Mouse (Mus musculus): ENCODE results near the gene Zfhx2. TPM values are rescaled to one million over a fixed set of nuclear protein-coding genes. Genes with fewer than 3 reads are reported as not detected.
A peak's percentile ranks its signal among the peaks of the same experiment; 100 is the strongest.

Zfhx2 gene
- polyA plus RNA-seq, 1 experiment: 1.4 TPM

DNA sequence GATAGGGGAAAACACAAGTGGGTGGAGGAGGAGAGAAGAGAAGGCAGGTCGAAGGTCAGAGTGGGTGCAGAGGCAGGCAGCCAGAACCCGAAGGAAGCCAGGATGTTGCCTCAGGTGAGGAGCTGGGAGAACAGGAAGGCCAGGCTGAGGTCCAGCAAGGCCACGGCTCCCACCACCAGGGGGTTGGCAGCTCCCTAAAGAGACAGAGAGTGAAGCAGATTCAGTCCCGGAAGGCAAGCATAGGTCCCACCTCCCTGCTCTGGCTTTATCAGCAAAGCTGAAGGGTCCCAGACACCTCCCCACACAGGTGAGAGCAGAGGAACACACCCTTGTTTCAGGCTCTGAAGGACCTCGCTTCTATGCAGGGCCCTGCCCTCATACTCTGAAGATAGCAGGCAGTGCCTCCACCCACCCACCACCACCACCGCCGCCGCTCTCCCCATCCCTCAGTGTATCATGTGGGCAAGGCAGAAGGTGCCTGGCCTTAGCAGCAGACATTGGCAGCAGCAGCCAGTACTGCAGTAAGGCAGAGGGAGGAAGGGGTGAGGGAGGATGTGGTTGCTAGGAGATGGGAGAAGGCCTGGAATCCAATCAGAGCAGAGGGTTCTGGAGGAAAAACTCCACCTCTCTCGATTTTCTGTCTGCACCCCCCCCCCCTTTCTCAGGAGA, 16.2 kb upstream of the Zfhx2 start:
- 38% methylated on average over 9 of the region's 9 CpGs for WGBS
- no peak for DNase-seq (ENCODE audit: low read depth, low spot score)

DNA sequence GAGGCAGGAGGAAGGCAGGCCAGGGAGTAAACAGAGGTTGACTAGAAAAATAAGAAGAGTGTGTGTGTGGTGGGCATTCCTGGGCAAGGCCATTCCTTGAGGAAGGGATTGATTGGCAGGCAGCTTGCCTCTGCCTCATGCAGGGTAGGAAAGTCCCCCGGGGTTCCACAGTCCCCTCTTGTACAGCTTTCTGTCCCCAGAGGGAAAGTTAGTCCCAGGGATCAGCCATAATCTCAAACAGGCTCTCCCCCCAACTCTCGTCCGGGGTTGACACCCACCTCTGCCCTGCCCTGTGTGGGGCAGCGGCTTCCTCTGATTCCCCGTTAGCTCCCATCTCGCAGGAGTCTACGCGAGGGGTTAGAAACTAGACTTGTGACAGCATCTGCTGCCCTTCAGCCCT, 14.9 kb upstream of the Zfhx2 start:
- WGBS: 93% methylated on average over 8 of the region's 8 CpGs
- DNase-seq (ENCODE audit: low read depth, low spot score): no peak

DNA sequence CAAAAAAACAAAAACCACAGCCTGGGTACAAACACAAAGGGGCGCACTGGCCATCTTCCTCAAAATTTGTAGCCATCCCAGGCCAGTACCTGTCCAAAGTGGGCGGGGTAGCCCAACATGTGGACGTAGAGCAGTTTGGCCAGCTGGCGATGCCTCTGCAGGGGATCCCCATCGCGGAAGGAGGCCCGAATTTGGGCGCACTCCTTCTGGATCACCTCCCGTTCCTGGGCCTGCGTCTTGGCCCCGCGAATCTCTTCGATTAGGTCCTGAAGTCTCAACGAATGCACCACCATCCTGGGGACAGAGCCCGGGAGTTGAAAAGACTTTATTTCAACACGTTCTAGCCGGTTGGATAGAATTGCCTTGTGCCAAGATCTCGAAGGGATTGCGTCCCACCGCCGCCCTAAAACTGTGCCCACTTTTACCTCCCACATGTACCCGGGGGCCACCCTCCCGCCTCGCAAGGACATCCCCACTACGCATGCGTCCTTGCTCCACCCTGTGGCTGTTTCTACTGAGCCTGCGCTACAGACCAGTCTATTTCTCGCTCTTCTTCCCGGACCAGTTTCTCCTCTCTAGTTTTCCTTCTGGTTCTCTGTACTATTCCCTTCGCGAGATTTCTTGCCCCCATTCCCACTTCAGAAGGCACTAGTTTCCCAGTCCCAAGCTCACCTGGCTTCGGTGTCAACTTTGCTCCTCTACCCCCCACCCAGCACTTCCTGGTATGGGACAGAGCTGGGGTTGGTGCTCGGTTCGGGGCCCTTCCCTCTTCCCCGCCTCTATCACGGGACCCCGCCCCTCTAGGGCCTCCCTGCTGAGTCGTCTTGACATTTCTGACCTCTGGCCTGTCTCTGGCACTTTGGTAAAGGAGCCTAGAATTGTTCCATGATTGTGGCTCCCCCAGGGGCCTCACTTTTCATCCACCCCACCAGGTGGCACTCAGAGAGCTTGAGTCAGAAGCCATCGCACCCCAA, 14.0 kb upstream of the Zfhx2 start, which contains the start of gene Ap1g2:
Gene Ap1g2 (minus strand): TSS at position 758 of the 974 bp plus-strand sequence.
- peak; percentile 70 for DNase-seq (ENCODE audit: low read depth, low spot score)
- WGBS: under 1% methylated on average over 39 of the region's 39 CpGs

DNA sequence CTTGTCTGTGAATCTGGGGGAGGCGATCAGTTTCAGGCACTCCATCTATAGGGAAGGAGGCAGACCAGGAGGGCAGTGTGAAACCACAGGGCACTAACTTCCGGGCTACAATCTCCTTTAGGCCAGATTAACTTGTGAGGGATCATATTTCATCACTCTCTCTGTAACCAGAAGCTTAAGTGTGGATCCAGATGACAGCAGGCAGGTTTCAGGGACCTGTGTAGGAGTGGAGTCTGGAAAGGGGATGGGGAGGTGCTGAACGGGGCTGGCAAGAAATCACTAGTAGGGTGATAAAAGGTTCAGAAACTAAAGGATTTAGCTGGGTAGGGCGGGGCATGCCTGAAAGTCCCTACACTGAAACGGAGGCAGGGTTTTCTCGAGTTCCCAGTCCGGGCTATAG, 13.3 kb upstream of the Zfhx2 start:
- WGBS: 16% methylated on average over 7 of the region's 7 CpGs
- no peak for DNase-seq (ENCODE audit: low read depth, low spot score)

DNA sequence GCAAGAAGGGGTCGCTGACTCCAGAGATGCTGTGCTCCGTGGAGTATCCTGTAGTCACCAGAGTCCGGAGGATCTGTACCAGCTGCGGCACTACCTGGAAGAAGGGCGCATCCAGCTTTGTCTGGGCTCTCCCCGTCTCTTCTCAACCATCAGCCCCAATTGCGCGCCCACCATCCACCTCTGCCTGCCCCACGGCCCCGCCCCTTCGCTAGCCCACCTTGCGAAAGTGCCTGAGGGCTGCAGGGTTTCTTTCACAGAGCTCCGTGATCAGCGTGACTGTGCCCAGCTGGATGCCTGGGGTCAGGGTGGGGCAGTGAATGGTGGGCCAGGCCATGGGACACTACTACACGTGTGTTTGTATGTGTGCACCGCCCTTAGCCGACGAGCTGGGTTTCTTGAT, 12.2 kb upstream of the Zfhx2 start:
- WGBS: 92% methylated on average over 18 of the region's 18 CpGs
- DNase-seq (ENCODE audit: low read depth, low spot score): no peak

DNA sequence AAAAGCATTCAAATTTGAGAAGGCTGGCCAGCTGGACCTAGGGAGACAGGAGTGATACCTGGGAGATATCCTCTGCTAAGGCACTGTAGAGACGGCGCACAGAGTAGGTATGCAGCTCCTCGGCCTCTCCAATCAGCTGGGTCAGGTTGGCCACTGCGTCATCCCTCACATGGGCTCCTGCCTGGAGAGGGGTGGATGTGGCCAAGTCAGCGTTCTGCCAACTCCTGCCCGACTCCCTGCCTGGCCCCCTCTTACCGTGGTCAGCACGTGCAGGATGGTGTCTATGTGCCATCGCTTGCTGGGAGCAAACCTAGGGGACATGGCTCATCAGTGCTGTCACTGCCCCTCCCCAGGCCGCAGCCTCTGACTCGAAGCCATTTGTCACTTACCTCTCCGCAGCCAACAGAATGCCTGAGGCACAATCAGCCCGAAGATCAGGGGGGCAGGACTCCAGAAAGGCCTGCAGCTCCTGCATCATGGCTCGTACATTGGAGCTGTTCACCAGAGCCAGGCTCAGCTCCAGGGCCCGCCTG, 10.2 kb upstream of the Zfhx2 start:
- 90% methylated on average over 15 of the region's 15 CpGs for WGBS
- no peak for DNase-seq (ENCODE audit: low read depth, low spot score)

DNA sequence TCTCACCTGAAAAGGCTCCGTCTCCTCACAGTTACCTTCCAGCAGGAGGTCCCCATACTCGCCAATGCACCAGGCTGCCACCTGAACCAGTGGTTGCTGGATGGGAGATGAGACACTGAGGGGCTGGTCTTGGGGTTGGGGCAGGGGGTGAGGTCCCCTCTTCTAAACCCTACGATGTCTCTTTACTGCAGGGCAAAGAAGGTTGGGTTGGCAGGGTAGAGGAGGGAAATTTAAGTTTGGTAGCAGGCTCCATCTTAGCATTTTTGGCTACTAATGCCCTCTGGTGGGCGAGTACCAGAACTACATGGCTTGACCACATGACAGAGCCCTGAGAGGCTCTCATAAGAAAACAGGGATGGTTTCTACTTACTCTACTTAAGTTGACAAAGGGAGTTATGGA, 9.5 kb upstream of the Zfhx2 start:
- WGBS: 50% methylated on average over 4 of the region's 4 CpGs

DNA sequence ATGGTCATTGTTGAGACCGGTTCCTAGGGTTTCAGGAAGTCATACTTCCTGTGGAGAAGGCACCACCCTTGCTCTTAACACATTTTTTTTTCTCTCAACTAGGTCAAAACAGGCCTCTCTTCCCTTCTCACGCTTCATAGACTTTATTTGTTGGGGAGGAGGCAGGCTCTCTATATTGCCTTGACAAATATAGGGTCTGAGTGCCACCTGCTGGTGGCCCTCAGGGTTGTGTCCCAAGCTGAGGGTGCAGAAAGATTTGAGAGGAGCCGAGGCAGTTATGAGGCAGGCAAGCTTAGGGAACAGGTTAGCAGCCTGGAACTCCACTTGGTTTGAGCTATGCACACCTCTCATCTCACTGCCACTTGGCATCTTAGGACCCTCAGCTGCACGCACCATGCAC, 5.9 kb upstream of the Zfhx2 start:
- no peak for DNase-seq (ENCODE audit: low read depth, low spot score)
- 69% methylated on average over 4 of the region's 4 CpGs for WGBS

More for the DNA sequence above, 9.5 kb upstream of the Zfhx2 start:
- no peak for DNase-seq (ENCODE audit: low read depth, low spot score)

DNA sequence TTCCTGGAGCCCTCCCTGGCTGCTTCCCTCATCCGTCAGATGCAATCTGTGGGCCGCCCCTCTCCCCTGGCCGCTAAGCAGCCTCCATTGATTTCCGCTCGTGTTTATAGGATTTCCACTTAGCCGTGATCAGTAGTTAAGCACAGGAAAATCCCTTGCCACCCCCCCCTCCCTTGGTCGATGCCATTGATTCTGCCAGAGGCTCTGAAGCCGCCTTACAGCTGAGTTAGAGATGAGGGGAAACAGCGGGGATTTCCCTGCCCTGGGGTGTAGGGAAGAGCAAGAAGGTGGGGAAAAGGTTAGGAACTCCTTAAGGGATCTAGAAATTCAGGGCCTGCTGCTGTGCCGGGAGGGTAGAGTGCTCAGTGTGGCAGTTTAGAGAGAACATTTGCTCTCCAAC, 5.5 kb upstream of the Zfhx2 start:
- no peak for DNase-seq (ENCODE audit: low read depth, low spot score)
- 79% methylated on average over 10 of the region's 10 CpGs for whole genome bisulfite sequencing

DNA sequence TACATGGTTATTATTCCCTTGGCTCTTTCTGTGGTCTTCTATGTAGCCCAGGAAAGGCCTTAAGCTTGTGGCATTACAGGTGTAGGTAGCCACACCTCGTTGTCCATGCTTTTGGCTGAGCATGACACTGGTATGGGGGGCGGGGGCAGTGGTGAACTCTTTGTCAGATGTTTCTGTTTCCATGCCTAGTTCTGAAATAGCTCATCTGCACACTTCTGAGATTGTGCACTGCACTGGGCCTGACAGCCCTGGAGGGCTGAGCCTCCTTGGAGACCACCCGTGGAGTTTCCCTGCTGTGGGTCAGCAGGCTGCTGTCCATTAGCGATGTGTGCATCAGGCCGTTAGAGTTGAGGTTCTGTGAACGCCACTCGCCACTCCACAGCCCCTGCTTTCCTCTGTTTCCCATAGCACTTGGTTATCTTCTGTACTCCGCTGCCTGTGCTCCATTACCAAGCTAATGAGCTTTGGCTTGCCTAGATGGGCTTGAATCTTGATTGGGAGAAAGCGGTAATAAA, 4.5 kb upstream of the Zfhx2 start:
- DNase-seq (ENCODE audit: low read depth, low spot score): no peak
- WGBS: 67% methylated on average over 9 of the region's 9 CpGs

DNA sequence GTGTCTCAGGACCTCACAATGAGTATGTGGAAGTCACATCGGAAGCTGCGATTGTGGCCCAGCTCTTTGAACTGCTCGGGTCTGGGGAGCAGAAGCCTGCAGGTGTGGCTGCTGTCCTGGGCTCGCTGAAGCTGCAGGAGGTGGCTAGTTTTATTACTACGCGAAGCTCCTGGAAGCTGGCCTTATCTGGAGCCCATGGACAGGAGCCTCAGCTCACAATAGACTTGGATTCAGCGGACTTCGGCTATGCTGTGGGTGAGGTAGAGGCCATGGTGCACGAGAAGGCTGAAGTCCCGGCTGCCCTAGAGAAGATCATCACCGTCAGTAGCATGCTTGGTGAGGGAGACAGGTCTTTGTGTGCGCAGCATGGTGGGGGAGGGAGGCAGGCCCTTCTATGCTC, 3.5 kb upstream of the Zfhx2 start:
- no peak for DNase-seq (ENCODE audit: low read depth, low spot score)
- WGBS: 25% methylated on average over 12 of the region's 12 CpGs

DNA sequence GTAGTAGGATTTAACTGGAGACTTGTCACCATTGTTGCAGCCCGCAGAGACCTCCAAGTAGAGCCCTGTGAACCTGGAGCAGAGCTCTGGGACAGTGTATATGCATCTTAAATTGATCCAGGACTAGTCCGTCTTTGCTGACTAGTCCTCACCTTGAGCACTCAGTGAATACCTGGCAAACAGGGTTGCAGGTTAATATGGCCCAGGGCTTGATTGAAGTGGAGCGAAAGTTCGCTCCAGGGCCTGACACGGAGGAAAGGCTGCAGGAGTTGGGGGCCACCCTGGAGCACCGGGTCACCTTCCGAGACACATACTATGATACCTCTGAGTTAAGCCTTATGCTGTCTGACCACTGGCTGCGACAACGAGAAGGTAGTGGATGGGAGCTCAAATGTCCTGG, 3.1 kb upstream of the Zfhx2 start:
- 34% methylated on average over 9 of the region's 9 CpGs for WGBS
- DNase-seq (ENCODE audit: low read depth, low spot score): no peak

DNA sequence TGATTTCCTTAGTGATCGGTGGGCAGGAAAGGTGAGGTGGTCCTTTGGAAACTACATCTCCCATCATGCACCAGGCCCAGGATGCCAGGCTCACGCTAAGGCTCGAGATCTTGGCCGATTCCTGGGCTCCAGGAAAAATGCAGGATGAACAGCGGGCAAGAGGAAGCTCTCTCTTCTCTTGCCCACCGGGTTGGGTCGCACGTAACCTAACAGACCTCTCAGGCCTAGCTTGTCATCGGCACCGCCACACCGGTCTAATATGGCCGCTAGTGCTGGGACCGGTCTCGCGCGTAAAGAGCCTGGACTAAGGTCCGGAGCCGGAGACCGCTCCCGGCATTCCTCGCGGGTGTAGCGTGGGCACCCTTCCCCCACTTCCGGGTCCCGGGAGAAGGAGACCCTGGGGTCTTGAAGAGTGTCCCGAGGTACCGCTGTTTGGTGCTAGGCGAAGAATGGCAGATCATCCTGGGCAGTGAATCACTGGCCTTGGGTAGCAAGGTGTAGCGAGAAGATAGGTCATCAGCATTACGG, 2.6 kb upstream of the Zfhx2 start, which contains the start of gene Thtpa:
Gene Thtpa (plus strand): TSS at position 81 of the 528 bp plus-strand sequence.
- 2% methylated on average over 30 of the region's 30 CpGs for WGBS
- DNase-seq (ENCODE audit: low read depth, low spot score): peak; percentile 55

DNA sequence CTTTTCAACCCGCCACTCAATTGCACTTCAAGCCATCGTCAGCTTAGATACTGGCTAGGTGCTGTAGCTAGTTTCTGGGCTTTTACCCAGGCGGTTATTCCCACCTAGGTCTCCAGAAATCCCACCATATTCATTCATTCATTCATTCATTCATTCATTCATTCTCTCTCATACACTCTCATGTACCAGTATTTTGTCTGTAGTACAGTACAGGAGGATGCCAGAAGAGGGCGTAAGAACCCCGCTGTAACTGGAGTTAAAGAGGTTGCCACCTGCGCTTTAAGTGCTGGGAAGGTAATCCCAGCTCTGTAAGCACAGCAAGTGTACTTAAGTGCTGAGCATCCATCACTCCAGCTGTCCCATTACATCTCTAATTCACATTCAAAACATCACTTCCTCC, 1.8 kb upstream of the Zfhx2 start:
- peak; percentile 24 for DNase-seq (ENCODE audit: low read depth, low spot score)
- 48% methylated on average over 6 of the region's 6 CpGs for WGBS

DNA sequence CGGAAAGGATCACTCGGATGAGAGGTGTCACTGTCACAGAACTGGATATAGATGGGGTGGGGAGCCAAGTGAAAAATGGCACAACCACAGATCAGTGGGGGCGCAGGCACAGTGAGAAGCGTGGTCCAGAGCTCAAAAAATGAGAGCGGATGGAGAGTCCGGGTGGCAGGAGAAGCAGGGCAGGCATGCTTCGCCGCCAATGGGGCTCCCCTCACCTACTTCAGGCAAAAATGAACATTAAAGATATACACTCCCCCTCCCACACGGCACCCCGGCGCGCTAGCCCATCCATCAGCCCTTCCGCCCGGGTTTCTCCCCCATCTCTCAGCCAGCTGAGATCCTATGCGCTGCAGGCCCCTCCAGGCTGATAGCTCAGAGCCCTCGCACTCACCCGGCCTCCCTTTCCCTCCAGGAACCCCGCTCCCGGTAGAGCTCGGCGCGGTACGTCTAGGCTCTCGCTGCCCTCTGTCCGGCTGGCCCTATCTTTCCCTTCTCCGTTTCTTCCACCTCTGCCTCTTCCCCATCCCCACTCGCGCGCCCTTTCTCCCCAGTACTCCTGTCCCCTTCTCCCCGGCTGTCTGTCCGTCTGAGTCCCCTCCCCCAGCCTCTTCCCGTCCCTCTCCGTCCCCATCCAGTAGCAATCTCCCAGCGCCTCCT, 787 bp downstream of the Zfhx2 start:
- DNase-seq (ENCODE audit: low read depth, low spot score): no peak
- WGBS: 11% methylated on average over 34 of the region's 34 CpGs

DNA sequence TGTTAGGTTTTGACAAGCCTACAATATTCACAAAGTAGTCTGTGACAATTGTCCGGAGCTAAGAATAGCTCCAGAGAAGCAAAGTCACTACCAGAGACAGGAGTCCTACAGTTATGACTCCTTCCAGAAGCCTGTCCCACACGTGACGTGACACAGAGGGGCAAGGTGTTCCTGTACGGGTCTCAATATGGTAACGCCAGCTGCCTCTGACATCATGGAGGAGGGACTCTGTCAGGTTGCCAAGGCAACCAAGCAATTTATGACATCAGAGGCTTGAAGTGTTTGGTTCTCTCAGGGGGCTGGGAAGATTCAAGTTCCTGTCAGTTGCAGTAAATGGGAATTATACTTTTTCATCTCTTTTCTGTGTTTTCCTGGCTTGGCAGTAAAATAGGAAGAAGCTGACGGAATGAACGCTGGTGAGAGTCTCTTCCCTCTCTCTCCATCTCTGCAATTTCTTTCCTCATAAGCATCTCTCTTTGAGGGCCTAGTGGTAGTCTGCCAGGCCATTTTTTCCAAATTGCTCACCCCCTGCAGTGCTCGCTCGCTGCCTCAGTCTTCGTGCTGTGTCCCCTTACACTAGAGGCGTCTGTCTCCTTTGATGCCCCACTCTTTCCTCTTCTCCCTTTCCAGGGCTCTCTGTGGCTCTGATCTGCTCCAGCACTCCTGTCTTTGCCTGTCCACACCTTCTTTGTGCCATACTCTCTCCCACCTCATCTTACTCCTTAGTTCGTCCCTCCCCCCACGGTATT, 2.8 kb downstream of the Zfhx2 start:
- 75% methylated on average over 13 of the region's 13 CpGs for WGBS

DNA sequence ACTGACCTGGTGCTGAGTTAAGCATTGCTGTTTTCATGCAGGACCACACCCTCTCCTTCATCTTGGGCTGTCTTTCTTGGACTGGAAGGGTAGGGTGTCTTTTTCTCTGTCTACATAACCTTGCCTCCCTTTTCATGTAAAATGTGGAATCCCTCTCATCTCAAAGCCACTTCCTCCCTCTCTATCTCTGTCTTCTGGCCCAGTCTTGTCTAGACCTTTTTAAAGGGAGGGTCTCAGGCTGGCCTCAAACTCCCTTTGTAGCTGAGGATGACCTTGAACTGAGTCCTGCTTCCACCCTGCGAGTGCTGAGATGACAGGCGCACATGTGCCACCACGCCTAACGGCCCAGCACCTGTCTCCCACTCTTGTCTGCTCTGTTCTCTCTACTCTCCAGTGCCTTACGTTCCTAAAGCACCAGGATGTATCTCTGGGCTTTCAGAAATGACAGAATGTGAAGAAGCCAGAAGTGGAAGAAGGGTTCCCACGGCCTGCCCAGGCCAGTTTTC, 6.1 kb downstream of the Zfhx2 start:
- DNase-seq (ENCODE audit: low read depth, low spot score): no peak
- 83% methylated on average over 6 of the region's 6 CpGs for WGBS

More for the DNA sequence above, 2.8 kb downstream of the Zfhx2 start:
- DNase-seq (ENCODE audit: low read depth, low spot score): no peak

DNA sequence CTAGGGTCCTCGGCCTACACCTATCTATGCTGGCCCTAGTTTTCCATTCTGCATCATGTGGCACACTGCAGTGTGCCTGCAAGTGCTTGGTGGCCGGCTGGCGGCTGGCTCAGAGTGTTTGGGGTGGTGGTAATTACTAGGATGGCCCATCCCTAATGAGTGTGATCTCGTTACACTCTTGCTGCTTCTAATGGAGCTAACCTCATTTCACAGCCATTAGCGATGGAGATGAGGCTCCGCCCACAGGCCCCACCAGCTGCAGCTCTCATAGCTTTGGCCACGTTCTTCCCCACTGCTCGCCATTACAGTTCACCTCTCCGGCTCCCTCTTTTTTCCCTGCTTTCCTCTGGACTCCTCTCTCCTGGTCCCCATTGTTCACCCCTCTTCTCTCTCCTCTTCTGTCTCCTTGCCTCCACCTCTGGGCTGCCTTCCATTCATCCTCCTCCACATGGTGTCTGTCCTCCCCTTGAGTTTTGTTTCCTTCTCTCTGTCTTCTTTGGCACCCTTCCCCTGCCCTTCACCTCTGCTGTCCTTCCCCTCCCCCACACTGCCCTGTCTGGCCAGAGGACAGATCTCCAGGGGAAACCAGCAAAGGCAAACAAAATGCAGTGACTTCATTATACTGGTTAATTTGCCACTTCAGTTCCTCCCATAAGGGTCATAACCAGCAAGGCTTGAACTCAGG, 6.7 kb downstream of the Zfhx2 start:
- DNase-seq (ENCODE audit: low read depth, low spot score): no peak
- WGBS: 82% methylated on average over 9 of the region's 9 CpGs
